Mouse (Mus musculus) neutrophil, adult 5-6 weeks (primary cell): ENCODE measurements around the gene Ccdc97. TPM values are rescaled to one million over a fixed set of nuclear protein-coding genes. Genes with fewer than 3 reads are reported as not detected.
A peak's percentile ranks its signal among the peaks of the same experiment; 100 is the strongest.

Source experiments
- ATAC-seq: fragments of 151-379, 151-347 bp; 2 replicates; pipeline ENCODE4 v1.8.0; 2017; ENCODE audit warnings: mild to moderate bottlenecking, moderate TSS enrichment; ENCODE audit not compliant: insufficient number of reproducible peaks, poor library complexity, low FRiP score, severe bottlenecking; ENCODE audit errors: extremely low read depth
- total RNA-seq: library from RNA; stranded (forward); fragments of 200-1000 nt; gene quantifications from 2 replicates; pipeline ENCODE4 v1.2.3, GENCODE M21; 2017

The Ccdc97 gene
- total RNA-seq, 1 experiment from 2014 or later: 30.7 TPM

- peak; percentile 25; the same call in 1 of the 2 replicates for ATAC-seq
These were observed 44.1 kb downstream of the Ccdc97 start, which contains the start of gene Tmem91 for GRCm38 (mm10) chr7:25674719-25675300. Tmem91 (minus strand) TSS chr7:25675166.

GRCm38 (mm10) chr7:25674297-25674696, 44.6 kb downstream of the Ccdc97 start:
- ATAC-seq: no peak

GRCm38 (mm10) chr7:25672442-25672841, 46.4 kb downstream of the Ccdc97 start:
- no peak for ATAC-seq

- no peak for ATAC-seq
These were observed 47.2 kb downstream of the Ccdc97 start for GRCm38 (mm10) chr7:25671686-25672085.

- ATAC-seq: no peak
These were observed 48.8 kb downstream of the Ccdc97 start for GRCm38 (mm10) chr7:25670096-25670495.

GRCm38 (mm10) chr7:25669631-25670030, 49.3 kb downstream of the Ccdc97 start:
- no peak for ATAC-seq

- ATAC-seq: no peak
These were observed 49.7 kb downstream of the Ccdc97 start for GRCm38 (mm10) chr7:25669158-25669557.

- no peak for ATAC-seq
These were observed 52.5 kb downstream of the Ccdc97 start for GRCm38 (mm10) chr7:25666381-25666780.

Other genes starting within 250 kb of the Ccdc97 start
- 74.9 and 85.3 TPM in 2 replicates for gene Ceacam1, start 241.5 kb downstream of the Ccdc97 start, total RNA-seq
- gene Ceacam2, start 179.2 kb downstream of the Ccdc97 start, total RNA-seq: not detected in 2 replicates
- gene Erich4, start 103.2 kb downstream of the Ccdc97 start, total RNA-seq: not detected in 2 replicates
- gene Dmac2, start 99.7 kb downstream of the Ccdc97 start, total RNA-seq: 129 and 155 TPM in 2 replicates
- 31.7 and 33.4 TPM in 2 replicates for gene B3gnt8, start 92.4 kb downstream of the Ccdc97 start, total RNA-seq
- 34.4 and 37.0 TPM in 2 replicates for gene Bckdha, start 60.1 kb downstream of the Ccdc97 start, total RNA-seq
- 33.1 and 40.1 TPM in 2 replicates for gene Exosc5, start 59.9 kb downstream of the Ccdc97 start, total RNA-seq
- 0.70 and 4.5 TPM in 2 replicates for gene Tmem91, start 43.9 kb downstream of the Ccdc97 start, total RNA-seq
- 41.0 and 54.8 TPM in 2 replicates for gene B9d2, start 38.3 kb downstream of the Ccdc97 start, total RNA-seq
- gene Tgfb1, start 32.1 kb downstream of the Ccdc97 start, total RNA-seq: 66.7 and 71.3 TPM in 2 replicates
- gene Hnrnpul1, start 35.7 kb upstream of the Ccdc97 start, total RNA-seq: 198 TPM in 2 replicates
- 1.1 and 2.2 TPM in 2 replicates for gene Axl, start 69.6 kb upstream of the Ccdc97 start, total RNA-seq
- 1.2 and 2.8 TPM in 2 replicates for gene Cyp2s1, start 97.8 kb upstream of the Ccdc97 start, total RNA-seq
- gene Cyp2b10, start 178.5 kb upstream of the Ccdc97 start, total RNA-seq: 0.35 TPM in 1 of 2 replicates, not detected in the other